Mouse (Mus musculus): ENCODE data around the gene Foxj1.

Gene Foxj1

DNA sequence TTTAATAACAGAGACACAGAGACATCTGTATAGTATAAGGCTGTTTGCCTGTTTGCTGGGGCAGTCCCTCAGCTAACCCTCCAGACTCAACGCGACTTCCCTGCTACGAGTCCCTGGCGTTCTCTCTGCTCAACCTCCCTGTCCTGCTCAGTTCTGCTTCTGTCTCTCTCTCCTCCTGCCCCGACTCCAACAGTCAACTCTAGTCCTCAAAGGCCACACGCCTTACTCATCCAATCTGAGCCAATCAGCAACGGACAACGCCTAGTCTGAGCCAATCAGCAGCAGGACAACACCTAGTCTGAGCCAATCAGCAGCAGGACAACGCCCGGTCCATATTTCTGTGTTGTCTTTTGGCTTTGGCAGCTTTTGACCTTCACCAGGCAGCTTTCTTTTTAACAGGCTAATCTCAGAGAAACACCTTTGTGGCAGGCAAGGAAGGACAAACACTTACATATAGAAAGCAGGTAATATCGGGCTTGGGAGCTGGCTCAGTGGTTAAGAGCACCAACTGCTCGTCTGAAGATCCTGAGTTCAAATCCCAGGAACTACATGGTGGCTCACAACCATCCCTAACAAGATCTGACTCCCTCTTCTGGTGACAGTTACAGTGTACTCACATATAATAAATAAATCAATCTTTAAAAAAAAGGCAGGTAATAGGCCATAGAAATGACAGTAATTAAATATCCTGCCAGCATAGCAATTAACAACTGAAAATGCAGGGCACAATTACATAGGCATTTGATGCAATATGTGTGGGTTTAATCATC lies 27.3 kb downstream of the Foxj1 start:
- in situ Hi-C loops (cut with MboI; ENCODE audit: unreplicated experiment in 2 of 2): loop anchor here in 1 of 2 experiments (10.0 kb wide), 1 partner anchor 173 kb away; the partner anchor contains the start of genes Mrpl38 and Trim65

DNA sequence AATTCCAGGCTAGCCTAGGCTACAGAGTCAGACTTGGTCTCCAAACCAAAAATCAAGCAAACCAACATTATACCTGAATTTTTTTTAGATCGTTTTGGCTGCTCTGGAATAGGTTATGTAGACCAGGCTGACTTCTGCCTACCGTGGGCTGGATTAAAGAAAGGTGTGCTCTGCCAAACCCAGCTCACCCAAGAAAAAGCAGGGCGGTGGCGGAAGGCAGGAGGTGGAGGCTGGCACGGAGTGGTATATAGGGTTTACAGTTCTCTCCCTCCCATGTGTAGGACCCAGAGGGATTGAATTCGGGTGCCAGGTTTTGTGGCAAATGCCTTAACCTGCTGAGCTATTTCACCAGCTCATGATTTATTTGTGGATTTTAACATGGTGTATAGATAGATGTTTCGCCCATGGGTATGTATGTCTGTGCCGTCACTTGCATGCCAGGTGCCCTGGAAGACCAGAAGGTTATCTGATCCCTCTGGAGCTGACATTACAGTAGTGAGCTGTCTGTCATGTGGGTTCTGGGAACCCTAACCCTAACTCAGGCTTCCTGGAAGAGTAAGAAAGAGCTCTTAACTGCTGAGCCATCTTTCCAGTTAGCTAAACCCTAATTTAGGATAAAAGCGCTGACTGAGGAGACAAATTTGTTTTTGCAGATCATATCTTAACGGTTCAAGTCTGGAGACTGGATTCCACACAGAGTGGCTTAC lies 28.0 kb downstream of the Foxj1 start, which contains the start of gene Exoc7:
TSS of gene Exoc7 (minus strand) at position 215 of the 707 bp plus-strand sequence.
- in situ Hi-C loops (cut with MboI; ENCODE audit: unreplicated experiment in 2 of 2): loop anchor here in 1 of 2 experiments (10.0 kb wide), 1 partner anchor 172 kb away; the partner anchor contains the start of genes Mrpl38 and Trim65

- in situ Hi-C loops (cut with MboI; ENCODE audit: unreplicated experiment in 2 of 2): loop anchor here in 1 of 2 experiments (10.0 kb wide), 1 partner anchor 172 kb away; the partner anchor contains the start of genes Mrpl38 and Trim65
Measured at GRCm38 (mm10) chr11:116306126-116306982, 28.8 kb downstream of the Foxj1 start.

DNA sequence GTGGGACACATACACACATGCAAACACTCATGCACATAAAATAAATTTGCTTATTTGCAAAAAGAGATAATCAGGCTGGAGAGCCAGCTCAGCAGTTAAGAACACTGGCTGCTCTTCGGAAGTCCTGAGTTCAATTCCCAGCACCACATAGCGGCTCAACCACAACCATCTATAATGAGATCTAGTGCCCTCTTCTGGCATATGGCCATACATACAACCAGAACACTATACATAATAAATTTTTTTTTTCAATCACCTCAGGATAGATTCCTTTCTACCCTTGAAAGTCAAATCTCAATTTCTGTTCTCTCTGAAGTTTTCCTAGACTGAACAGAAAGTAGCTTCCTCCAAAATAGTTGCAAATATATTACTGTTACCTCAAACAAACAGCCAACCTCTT lies 29.8 kb downstream of the Foxj1 start:
- in situ Hi-C loops (cut with MboI; ENCODE audit: unreplicated experiment in 2 of 2): loop anchor here in 1 of 2 experiments (10.0 kb wide), 1 partner anchor 171 kb away; the partner anchor contains the start of genes Mrpl38 and Trim65

GRCm38 (mm10) chr11:116298621-116299020 lies 36.6 kb downstream of the Foxj1 start:
- in situ Hi-C loops (cut with MboI; ENCODE audit: unreplicated experiment in 2 of 2): loop anchor here (5.0 kb wide), 1 partner anchor 76 kb away; no protein-coding TSS in a partner anchor

DNA sequence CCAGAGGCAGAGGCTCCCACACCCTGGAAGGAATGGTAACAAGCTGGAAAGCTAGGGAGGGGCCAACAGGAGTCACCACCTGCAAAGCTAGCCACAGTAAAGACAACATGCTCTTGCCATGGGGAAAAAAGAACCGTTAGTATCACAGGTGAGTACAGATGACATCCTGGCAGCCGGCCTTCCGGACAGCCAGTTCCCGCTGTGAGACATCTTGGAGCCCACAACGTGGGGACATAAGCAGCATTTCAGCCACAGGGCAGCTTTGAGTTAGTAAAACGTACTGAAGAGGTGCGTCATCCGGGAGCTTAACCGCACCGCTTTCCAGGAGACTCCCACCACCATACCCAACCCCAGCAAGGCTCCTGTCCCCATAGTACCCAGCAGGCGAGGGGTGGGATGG lies 37.0 kb downstream of the Foxj1 start:
- in situ Hi-C loops (cut with MboI; ENCODE audit: unreplicated experiment in 2 of 2): loop anchor here (5.0 kb wide), 1 partner anchor 76 kb away; no protein-coding TSS in a partner anchor

- in situ Hi-C loops (cut with MboI; ENCODE audit: unreplicated experiment in 2 of 2): loop anchor here (5.0 kb wide), 1 partner anchor 75 kb away; no protein-coding TSS in a partner anchor
Measured at GRCm38 (mm10) chr11:116297017-116297416, 38.2 kb downstream of the Foxj1 start.

- in situ Hi-C loops (cut with MboI; ENCODE audit: unreplicated experiment in 2 of 2): loop anchor here (5.0 kb wide), 1 partner anchor 74 kb away; no protein-coding TSS in a partner anchor
Measured at GRCm38 (mm10) chr11:116296191-116296734, 38.9 kb downstream of the Foxj1 start.

DNA sequence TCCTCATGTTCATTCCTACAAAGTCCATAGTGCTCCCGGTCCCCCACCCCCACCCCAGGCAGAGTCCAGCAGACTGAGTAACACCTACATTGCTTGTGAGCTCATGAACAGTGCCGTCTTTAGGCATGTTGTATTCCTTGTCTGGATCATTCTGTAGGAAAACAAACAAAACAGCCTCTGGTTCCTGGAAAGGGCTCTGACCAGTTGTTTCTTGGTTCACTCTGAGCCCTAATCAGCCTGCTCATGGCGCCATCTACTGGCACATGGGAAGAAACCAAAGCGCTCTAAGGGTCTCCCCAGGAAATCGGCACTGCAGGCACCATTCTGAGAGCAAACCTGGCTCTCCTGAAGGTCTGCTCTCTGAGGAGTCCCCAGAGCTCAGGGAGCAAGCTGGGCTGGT lies 40.9 kb downstream of the Foxj1 start:
- in situ Hi-C loops (cut with MboI; ENCODE audit: unreplicated experiment in 2 of 2): no loop called here

DNA sequence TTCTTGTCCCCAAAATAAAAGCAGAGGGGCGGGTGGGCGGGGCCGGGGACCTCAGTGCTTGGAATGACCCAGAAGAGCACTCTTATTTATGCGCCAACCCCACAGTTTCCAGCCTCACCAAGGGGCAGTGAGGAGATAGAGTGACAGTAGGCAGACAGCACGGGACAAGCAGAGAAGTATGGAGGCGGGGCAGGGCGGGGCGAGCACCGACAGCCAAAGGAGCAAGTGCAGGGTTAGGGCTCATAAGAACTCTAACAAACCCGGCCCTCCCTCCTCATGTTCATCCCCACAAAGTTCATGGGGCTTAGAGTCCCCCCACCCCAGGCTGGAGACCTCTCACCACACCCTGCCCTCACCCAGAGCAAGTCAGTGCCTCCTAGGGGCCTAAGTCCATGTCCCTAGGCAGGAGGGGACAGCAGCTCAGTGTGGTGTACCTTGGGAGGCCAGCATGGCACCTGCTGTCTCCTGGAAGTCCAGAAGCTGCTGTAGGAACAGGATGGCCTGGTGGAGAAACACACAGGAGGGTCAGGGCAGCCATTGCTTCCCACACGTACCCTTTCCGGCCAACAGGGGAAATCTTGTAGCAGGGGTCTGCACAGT lies 41.6 kb downstream of the Foxj1 start:
- in situ Hi-C loops (cut with MboI; ENCODE audit: unreplicated experiment in 2 of 2): no loop called here

GRCm38 (mm10) chr11:116292401-116292800 lies 42.8 kb downstream of the Foxj1 start:
- in situ Hi-C loops (cut with MboI; ENCODE audit: unreplicated experiment in 2 of 2): no loop called here

DNA sequence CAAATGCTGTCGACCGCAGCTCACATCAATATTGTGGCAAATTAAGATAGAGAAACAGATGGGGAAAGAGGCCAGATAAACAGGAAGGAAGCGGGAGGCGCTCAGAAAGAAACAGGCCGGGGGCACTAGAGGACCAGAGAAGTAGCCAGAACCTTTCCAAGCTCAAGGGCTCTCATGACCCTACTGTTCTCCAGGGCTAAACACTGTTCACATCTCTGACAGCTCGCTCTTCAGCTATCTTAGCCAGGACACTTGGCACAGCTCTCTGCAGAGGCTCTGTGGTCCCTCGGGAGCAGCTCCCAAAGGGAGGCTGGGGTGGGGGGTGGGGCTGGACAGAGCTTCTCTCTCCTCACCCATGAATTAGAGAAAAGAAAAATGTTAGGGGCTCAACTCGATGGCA lies 44.6 kb downstream of the Foxj1 start:
- in situ Hi-C loops (cut with MboI; ENCODE audit: unreplicated experiment in 2 of 2): no loop called here

DNA sequence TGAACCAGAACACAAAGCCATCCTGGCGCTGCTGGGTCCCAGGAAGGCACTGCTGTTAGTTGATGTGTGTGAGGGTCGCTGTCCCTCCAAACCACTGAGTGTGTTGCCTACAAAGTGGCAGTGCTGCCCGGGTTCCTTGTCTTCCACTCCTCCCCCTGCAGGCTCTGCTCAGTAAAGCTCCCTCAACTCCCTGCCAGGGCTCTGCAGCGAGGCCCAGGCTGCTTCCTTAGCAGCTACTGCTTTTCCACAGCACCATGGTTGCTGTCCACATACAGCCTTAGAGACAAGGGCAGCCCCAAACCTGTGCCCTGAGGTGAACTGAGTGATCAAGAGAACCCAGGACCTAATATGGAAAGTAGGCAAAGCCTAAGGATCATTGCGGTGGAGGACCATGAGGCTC lies 47.8 kb downstream of the Foxj1 start:
- in situ Hi-C loops (cut with MboI; ENCODE audit: unreplicated experiment in 2 of 2): loop anchor here in 1 of 2 experiments (5.0 kb wide), 1 partner anchor 35 kb away; no protein-coding TSS in a partner anchor

DNA sequence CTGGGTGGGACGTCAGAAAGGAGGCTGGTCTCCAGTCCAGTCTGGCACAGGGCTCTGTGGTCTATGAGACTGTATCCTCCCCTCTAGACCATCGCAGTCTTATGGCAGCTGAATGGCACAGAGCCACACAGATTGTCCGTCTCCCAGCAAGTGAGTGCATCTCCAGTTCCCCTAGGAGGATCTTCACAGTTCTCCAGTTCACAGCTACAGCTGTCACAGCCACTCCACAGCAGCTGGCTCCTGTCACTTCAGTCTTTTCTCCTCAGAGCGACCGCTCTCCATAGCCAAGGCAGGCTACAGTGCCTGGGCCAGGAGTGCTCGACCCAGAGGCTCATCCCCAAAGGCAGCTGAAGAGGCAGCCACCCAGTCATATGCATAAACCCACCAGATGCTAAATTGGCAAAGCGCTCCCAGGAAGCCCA lies 49.4 kb downstream of the Foxj1 start:
- in situ Hi-C loops (cut with MboI; ENCODE audit: unreplicated experiment in 2 of 2): loop anchor here in 1 of 2 experiments (5.0 kb wide), 1 partner anchor 33 kb away; no protein-coding TSS in a partner anchor

DNA sequence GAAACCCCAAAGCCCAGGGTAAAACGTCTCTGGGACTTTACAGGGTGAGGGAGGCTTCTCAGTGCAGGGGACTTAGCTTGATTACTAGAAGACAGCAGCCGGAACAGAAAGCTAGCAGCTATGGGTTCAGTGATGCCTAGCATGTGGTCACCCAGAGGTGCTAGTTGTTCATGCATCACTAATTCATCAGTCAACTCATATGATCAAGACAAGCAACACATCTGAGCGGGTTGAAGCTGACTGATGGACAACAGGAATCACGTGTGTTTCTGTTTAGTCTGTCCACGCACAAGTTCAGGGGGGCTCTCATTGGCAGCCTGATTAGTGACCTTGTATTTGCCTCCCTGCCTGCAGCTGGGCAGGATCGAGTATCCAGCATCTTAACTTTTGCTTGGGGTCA lies 51.2 kb downstream of the Foxj1 start:
- in situ Hi-C loops (cut with MboI; ENCODE audit: unreplicated experiment in 2 of 2): no loop called here

DNA sequence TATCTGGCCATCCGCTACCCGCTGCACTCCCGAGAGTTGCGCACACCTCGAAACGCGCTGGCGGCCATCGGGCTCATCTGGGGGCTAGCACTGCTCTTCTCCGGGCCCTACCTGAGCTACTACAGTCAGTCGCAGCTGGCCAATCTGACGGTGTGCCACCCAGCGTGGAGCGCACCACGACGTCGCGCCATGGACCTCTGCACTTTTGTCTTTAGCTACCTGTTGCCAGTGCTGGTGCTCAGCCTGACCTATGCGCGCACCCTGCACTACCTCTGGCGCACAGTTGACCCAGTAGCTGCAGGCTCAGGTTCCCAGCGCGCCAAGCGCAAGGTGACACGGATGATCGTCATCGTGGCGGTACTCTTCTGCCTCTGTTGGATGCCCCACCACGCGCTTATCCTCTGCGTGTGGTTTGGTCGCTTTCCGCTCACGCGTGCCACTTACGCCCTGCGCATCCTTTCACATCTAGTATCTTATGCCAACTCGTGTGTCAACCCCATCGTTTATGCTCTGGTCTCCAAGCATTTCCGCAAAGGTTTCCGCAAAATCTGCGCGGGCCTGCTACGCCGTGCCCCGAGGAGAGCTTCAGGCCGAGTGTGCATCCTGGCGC lies 52.2 kb downstream of the Foxj1 start:
- in situ Hi-C loops (cut with MboI; ENCODE audit: unreplicated experiment in 2 of 2): no loop called here

DNA sequence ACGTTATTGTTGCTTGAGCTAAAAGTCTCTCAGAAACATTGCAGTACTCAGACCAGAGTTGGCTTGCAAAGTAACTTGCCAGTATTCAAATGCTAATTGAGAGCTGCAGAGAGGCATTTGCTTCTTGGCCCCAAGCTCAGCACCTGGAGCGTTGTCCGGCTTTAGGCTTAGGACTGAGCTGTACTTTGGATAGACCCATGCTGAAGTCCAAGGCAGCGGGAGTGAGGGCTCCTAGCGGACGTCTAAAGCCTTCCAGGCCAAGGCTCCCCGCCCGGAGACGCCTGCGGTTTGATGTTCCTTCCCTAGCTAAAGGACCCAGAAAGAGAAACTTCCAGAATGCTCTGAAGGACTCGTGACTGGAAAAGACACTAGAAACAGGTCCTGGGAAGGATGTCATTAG lies 53.1 kb downstream of the Foxj1 start:
- in situ Hi-C loops (cut with MboI; ENCODE audit: unreplicated experiment in 2 of 2): no loop called here

- in situ Hi-C loops (cut with MboI; ENCODE audit: unreplicated experiment in 2 of 2): no loop called here
Measured at GRCm38 (mm10) chr11:116281671-116282070, 53.5 kb downstream of the Foxj1 start.

Data from v-Abl transformed pro-B cells (cell line).